Mouse (Mus musculus) kidney, adult 2 months (tissue): Measurements from ENCODE around the gene Igfbpl1.

Experiments
- CTCF ChIP-seq: fragments of 200-500 bp; conservative IDR thresholded peaks from 2 replicates; pipeline ENCODE4 v1.5.1; 2011; ENCODE audit warnings: low read depth, mild to moderate bottlenecking, control low read depth, low read length, moderate library complexity, mixed read lengths; ENCODE audit not compliant: insufficient read depth, insufficient read length
- POLR2A ChIP-seq: fragments of 200-500 bp; IDR thresholded peaks from one replicate; pipeline ENCODE4 v1.6.1; 2011; ENCODE audit warnings: low read depth, low read length, control low read depth

GRCm38 (mm10) chr4:45853496-45854246, 26.9 kb upstream of the Igfbpl1 start:
- TF ChIP-seq CTCF (no peak), POLR2A (no peak)
